Mouse (Mus musculus): Measurements from ENCODE around the gene Gtf2ird2.

The Gtf2ird2 gene

DNA sequence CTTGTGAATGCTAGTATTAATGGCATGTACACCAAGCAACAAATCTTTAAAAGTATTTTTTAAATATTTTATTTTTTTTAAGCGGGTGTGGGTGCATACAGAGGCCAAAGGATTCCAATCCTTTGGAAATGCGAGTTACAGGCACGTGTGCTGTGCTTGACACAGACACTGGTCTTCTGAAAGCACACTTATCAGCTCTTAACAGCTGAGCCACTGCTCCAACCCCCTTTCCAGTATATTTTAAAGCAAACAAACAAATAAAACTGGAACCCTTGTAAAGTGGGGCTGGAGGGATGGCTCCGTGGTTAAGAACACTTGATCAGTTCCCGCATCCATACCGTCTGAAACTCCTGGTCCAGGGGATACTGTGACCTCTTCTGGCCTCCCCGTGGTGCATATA is 657 bp upstream of the Gtf2ird2 start:
- DNase-seq, result peak; percentile 13

DNA sequence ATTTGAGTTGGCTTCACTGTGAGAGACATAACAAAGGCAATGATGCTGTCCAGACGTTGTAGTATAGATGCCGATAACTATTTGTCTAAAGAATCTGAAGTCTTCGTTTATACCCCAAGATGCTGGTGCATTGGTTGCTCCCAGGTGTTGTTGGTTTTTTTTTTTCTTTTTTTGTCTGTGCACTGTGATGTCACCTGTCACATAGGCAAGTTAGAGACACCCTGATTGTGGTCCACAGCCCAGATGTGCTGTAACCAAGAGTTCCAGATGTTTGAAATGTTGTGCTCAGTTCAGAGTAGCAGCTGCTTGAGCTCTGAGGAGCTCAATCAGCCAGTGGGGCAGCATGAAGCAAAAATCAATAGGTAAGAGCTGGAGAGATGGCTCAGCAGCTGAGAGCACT is 2.2 kb downstream of the Gtf2ird2 start:
- DNase-seq, result no peak

- peak; percentile 44 for DNase-seq
Observed at GRCm38 (mm10) chr5:134186961-134187731, 3.3 kb downstream of the Gtf2ird2 start.

- DNase-seq, result no peak
Observed at GRCm38 (mm10) chr5:134188571-134188970, 4.8 kb downstream of the Gtf2ird2 start.

DNA sequence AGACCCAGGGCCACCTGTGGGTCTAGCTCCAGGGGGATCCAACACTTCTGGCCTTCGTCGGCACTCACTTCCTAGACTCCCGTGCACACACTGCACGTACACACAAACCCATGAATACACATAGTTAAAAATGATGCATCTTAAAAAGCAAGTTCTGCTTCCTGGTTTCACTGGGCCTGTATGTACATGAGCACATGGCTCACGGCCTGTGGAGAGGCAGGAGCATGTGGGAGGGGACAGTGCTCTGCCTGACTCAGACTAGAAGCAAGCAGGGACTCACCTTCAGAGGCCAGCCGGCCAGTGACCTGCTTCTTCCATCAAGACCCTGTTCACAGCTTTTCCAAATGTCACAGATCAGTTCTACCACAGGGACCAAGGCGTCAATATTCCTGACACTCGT is 9.8 kb downstream of the Gtf2ird2 start:
- no peak for DNase-seq

GRCm38 (mm10) chr5:134206721-134207120 is 22.9 kb downstream of the Gtf2ird2 start:
- DNase-seq, result no peak

- DNase-seq, result no peak
Observed at GRCm38 (mm10) chr5:134209931-134210554, 26.2 kb downstream of the Gtf2ird2 start.

DNA sequence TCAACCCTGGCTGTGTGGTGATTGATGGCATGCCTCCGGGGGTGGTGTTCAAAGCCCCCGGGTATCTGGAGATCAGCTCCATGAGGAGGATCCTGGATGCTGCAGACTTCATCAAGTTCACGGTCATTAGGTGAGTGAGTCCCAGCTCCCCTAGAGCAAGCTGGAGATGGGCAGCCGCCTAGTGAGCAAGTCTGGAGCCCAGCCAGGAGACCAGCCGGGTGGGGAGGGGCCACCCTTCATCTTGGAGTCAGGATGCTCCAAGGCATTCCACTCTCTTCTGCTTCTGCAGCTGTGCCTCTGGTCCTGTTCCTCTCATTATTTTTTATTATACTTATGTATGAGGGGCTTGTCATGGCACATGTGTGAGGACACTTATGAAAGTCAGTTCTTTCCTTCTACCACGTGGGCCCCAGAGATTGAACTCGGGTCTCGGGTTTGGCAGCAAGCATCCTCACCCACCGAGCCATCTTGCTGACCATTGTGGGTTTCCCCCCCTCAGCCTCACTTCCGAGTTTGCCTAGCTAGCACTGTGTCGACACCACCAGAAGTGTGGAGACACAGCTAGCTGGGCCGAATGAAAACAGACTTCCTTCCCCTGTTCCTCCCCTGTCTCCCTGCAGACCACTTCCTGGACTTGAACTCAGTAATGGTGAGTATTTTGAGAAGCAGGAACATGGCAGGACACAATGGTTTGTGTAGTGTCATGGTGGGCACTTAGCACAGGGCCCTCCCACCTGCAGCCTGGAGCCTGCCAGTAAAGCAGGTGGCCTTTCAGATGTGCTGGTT is 30.4 kb downstream of the Gtf2ird2 start:
- DNase-seq, result no peak

- DNase-seq, result no peak
Observed at GRCm38 (mm10) chr5:134217900-134218299, 34.1 kb downstream of the Gtf2ird2 start.

DNA sequence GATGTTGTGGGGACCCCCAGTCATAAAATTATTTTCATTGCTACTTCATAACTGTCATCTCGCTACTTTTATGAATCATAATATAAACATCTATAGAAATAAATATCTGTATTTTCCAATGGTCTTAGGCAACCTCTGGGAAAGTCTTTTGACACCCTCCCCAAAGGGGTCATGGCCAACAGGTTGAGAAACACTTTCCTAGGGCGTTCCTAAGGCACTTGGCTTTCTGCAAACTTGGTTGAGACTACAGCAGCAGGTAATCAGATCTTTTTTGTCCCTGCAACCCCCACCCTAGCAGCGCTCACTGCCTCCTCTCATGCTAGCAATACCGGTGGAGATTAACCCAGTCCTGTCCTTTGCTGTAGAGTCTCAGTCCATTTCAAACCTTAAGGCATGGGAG is 37.5 kb downstream of the Gtf2ird2 start:
- no peak for DNase-seq

GRCm38 (mm10) chr5:134221708-134222150 is 37.9 kb downstream of the Gtf2ird2 start:
- DNase-seq, result peak; percentile 55

DNA sequence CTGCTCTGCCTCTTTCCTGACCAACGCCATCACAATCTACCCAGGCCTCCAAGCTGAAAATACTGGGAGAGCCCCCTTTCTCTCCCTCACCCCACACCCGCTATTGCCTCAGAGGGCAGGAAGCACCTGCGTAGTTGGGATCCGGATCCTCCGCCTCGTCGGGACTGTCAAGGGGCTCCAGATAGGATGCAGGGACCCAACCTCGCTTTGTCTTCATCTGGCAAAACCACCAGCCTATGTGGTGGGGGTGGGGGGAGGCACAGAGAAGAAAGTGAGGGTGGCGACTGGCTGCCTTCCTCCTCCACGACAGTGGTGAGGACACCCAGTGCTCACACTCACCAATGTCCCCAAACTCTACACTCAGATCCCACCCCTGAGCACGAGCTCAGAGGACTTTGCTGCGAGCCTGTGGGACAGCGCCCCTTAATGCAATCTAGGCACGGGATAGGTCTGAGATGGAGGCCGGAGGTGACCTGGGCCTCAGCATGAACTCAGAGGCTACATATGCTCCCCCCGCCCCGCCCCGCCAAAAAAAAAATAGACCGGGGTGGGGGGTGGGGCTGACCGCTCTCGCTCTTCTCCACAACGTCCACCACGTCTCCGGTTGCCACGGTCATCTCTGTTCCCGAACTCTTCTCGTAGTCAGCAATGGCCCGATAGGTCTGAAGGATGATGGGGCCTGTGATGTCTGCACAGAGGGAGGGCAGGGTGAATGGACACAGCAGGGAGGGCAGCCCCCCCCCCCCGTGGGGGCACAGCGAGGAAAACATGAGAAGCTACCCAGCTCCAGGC is 41.5 kb downstream of the Gtf2ird2 start:
- DNase-seq, result no peak

DNA sequence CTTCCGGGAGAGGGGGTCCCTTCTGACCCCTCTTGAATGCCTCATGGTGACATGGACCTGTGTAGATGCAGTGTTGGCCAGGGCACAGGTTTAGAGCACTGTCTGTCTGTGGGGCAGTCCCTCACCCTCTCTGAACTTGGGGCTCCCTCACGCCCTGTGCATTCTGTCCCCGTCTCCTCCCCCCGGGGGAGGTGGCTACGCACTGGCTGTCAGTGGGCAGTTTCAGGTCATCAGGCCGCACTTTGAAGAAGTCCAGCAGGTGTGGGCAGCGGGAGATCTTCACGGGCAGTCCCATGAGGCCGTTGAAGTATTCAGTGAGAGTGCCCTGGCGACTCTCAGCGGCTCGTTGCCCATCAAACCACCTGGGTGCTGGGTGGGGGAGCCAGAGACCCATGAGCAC is 43.1 kb downstream of the Gtf2ird2 start:
- DNase-seq, result no peak

DNA sequence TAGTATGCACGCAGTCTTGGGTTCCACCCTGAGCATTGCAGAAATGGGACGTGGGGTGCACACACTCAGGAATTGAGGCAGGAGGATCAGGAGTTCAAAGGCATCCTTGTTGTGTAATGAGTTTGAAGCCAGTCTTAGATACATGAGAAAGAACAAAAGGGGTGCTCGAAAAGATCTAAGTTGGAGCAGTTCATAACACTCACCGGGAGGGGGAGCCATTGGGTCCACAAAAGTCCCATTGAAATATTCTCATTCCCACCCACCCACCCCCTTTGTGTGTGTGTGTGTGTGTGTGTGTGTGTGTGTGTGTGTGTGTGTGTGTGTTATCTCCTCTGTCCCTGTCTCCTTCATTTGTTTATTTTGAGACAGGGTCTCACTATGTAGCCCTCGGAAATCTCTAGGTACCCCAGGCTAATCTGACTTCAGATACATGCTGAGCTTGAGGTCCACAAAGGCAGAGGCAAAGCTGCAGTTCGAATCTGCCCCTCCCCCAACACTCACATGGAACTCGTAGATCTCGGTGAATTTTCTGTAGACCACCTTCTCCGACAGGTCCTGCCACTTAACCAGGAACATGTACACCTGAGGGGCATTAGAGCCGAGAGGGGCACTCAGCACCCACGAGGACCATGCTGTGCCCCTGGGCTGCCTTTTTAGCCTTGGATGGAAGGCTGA is 43.9 kb downstream of the Gtf2ird2 start:
- DNase-seq, result peak; percentile 51

- no peak for DNase-seq
Observed at GRCm38 (mm10) chr5:134228249-134228638, 44.4 kb downstream of the Gtf2ird2 start.

DNA sequence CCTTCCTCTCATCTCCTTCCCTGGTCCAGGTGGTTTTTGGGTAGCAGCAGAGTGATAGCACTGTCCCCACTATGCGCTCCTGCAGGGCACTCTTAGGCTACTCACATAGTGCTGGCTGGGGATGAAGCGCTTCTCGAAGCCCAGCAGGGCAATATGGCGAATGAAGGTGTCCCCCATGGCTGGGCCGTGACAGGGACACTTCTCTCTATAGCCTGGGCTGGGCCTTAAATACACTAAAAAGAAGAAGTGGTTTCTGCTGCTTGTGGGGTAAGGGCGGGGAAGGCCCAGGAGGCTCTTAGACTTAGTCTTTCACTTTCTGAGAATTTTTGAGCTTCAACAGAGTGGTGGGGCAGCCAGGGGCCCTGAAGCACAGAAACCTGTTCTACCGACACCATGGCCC is 45.6 kb downstream of the Gtf2ird2 start, which contains the start of gene Ncf1:
TSS of gene Ncf1 (minus strand) at position 235 of the 400 bp plus-strand sequence.
- no peak for DNase-seq

- no peak for DNase-seq
Observed at GRCm38 (mm10) chr5:134231376-134231775, 47.6 kb downstream of the Gtf2ird2 start.

DNA sequence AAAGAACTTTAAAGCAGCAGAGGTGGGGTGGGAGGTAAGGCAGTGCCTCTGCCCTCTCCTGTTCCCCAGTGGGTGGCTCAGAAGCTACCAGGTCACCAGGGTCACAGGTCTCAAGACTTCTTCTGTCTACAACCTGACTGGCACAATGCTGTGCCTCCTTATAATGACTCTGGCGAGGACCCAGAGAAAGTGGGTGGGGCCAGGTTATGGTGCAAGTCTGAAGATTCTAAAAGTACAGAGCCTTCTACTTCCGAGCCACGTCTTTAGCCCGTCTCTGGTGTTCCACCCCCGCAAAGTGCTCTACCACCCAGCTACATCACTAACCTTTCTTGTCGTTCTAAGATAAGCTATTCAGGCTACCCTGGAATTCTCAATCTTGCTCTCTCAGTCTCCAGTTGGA is 48.3 kb downstream of the Gtf2ird2 start:
- no peak for DNase-seq

DNA sequence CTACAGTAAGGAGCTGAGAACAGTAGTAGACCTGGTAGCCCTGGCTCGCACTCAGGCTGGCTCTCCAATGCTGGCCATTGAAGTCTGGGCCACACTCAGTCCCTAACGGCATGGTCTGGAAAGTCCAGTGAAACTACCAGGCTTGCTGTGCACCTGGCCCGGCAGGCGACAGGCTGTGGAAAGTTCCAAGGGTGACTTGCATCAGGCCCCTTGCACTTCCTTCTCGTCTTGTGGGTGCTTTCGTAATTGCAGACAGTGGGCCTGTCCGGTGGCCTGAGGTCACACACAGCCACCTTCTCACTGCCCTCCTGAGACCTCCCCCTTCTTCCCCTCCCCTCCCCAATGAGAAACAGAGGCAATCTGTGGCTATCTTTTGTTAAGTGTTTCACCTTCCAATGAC is 48.7 kb downstream of the Gtf2ird2 start:
- DNase-seq, result no peak

DNA sequence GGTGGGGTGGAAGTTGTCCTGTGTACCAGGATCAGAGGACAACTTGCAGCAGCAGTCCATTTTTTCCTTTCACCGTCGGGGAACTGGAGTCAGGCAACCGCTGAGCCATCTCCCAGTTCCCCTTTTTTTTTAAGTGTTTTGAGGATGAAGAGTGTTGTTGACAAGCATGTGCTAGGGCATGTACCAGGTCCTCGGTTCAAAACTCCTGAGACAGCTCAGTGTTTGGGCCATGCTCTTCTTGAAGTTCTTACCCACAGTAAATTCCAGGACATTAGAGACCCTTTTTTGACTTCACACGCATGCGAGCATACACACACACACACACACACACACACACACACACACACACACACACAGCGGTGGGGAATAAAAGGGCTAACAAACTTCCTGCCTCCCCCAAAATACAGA is 49.4 kb downstream of the Gtf2ird2 start:
- no peak for DNase-seq

DNA sequence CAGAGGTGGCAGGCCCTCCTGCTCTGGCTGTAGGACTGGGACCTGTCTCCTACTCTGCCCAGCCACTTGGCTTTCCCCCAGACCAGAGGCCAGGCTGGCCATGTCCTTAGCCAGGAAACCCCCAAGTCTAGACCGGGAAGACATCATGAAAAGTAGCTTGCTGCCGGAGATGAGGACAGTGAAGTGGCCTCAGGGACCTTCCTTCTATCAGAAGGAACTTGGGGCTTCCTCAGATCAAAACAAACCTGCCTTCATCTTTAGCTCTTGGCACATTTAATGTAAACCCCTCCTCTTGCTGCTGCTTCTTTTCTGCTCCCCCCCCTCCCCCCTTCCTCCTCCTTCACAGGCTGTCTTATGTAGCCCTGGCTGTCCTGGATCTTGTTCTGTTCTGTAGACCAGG is 50.4 kb downstream of the Gtf2ird2 start:
- DNase-seq, result no peak

DNA sequence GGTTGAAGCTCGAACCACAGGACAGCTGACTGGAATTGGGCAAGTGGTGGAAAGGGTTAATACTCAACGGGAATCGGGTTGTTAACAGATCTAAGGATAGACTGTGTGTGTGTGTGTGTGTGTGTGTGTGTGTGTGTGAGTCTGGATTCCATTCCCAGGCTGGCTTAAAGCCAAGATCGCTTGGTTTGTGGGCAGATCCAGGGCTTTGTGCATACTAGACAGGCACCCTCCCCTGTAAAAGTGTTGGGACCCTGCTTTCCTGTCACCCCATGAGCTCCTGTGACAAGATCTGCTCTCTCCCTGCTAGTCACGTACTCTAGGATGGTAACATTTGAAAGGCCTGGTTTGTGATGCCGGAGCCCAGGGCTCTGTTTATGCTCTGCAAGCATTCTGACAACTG is 51.3 kb downstream of the Gtf2ird2 start:
- peak; percentile 38 for DNase-seq

Data from embryo, embryonic 11 days (tissue).